Mouse (Mus musculus) erythroblast, embryonic 14.5 days (primary cell): ENCODE measurements around the gene Ttyh3.

Experiments
- GATA1 ChIP-seq: IDR thresholded peaks from 2 replicates; pipeline ENCODE4 v1.6.1; 2012; ENCODE audit warnings: low read length, inconsistent platforms, mixed read lengths
- TAL1 ChIP-seq: IDR thresholded peaks from 3 replicates; pipeline ENCODE4 v1.6.1; 2012; ENCODE audit warnings: low read length, inconsistent platforms, mixed read lengths

DNA sequence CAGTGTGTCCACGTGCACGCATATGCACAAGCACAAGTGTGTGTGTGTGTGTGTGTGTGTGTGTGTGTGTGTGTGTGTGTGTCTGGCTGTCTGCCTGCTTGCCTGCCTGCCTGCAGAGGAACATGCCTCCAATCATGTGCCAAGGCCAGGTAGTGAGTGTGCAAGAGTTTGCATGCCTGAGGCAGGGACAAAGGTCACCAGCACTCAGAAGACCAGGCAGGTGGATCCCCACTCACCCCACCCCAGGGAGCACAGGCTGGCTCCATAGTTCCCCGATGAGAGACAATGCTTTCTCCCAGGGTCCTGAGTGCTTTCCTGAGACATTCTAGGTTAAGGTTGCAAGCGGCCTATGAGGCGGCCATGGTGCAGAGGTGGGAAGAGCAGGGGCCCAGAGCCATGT is 24.6 kb downstream of the Ttyh3 start:
- TF ChIP-seq GATA1 (no peak), TAL1 (no peak)
